Mouse (Mus musculus) activated CD4-positive, CD25-positive, alpha-beta regulatory T cell (primary cell): ENCODE measurements around the gene Melk. TPM values are rescaled to one million over a fixed set of nuclear protein-coding genes. Genes with fewer than 3 reads are reported as not detected.

Source experiments
- polyA plus RNA-seq, 2 experiments: library from polyadenylated mRNA; unstranded; fragments of 100-300 nt; shearing (Covaris generic); gene quantifications; one replicate each; pipeline ENCODE4 v1.2.1; 2017

Melk gene
- polyA plus RNA-seq: 10 to 100 TPM in 1 of 2 experiments, 1 to 10 TPM in 1; 9.9 to 10.3 TPM

DNA sequence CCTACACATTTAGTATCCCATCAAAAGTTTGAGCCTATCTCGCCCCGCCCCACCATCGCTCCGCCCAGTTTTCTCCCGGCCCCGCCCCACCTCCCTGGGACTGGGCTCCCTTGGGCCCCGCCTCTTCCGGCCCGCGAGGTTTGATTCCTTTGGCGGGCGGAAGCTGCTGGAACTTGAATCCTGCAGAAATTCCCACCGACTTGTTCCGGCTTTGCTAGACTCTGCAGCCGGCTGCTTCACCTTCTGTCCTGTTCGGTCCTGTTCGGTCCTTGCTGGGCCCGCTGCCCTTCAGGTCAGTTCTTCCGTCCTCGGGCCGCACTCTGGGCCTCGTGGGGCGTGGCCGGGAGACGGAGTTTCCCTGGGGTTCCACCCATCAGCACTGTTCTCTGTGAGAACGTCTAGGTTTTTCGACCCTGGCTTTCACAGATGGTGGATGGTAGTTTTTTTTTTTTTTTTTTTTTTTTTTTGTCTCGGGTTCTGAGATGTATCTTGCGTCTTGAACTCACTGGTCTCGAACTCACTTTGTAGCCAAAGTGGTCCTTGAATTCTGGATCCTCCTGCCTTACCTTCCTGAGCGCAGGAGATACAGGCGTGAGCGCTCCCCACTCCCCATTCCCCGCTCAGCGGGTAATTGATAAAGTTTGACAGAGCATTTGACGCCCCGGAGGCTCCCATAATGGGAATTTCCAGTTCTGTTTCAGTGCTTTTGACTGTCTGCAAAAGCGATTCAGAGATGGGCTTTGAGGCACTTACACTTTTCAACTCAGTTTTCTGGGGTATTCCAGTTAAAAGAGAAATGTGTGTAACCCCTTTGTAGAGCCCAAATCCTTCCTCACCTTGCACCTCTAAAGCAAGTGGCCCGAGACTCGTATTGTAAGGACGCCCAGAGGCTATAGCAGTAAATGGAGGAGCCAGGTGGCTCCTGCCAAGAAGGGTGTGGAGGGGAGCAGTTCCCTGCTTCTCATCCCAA lies at the start of gene Melk:
TSS of gene Melk (plus strand) at position 96 of the 970 bp plus-strand sequence.

Other genes starting within 250 kb of the Melk start
- 10 to 100 TPM; 43.0 to 44.1 TPM for gene Gne, start 216.7 kb upstream of the Melk start, polyA plus RNA-seq
- 10 to 100 TPM; 48.7 to 71.5 TPM for gene Rnf38, start 67.1 kb upstream of the Melk start, polyA plus RNA-seq